Mouse (Mus musculus) testis, adult 2 months (tissue): Measurements from ENCODE around the gene Hnrnpd.

ENCODE experiments used
- CTCF ChIP-seq: fragments of 200-500 bp; IDR thresholded peaks from 2 replicates; pipeline ENCODE4 v1.5.1; 2012; ENCODE audit warnings: low read depth, mild to moderate bottlenecking, inconsistent platforms, low read length, moderate library complexity; ENCODE audit not compliant: control insufficient read depth, insufficient read depth, insufficient replicate concordance
- POLR2A ChIP-seq: fragments of 200-500 bp; IDR thresholded peaks from 2 replicates; pipeline ENCODE4 v1.6.1; 2012; ENCODE audit warnings: low read depth, mild to moderate bottlenecking, inconsistent platforms, low read length, moderate library complexity; ENCODE audit not compliant: control insufficient read depth

DNA sequence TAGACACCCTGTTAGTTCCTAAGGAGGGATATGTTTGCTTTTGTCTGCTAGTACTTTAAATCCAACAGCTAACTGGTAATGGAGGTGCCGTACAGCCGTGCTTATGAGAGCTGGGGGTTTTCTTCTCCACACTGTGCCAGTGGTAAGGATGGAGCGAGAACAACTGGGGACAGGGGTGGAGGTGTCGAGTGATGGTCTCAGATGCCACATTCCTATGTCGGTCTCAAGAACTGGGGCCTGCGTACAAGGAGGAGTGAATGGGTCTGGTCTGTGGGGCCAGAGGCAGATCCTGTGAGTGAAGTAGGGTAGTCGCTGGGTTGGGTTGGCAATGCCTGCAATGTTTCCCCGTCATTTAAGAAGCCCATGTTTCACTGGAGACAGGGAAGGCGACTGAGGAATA lies 33.9 kb upstream of the Hnrnpd start:
- TF ChIP-seq POLR2A (no peak), CTCF (no peak)
